Mouse (Mus musculus) stomach, postnatal 0 days (tissue): Measurements from ENCODE around the gene Fam83g. TPM values are rescaled to one million over a fixed set of nuclear protein-coding genes. Genes with fewer than 3 reads are reported as not detected.

Source experiments
- ATAC-seq: fragments of 200-750 bp; cut with Nextera tagmentation; 2 replicates; pipeline ENCODE4 v1.8.0; 2017; ENCODE audit not compliant: low FRiP score, low TSS enrichment
- DNase-seq: peaks from one replicate; pipeline ENCODE4 v3.0.0-alpha.2; 2016; ENCODE audit warnings: low spot score
- H3K27ac ChIP-seq: fragments of 300-500 bp; sonication (generic); replicated peaks from 2 replicates; pipeline ENCODE4 v1.5.1; 2014; ENCODE audit warnings: mild to moderate bottlenecking, control low read depth
- H3K27me3 ChIP-seq: fragments of 300-500 bp; sonication (generic); 2 replicates; pipeline ENCODE4 v1.6.1; 2014; ENCODE audit warnings: low read length; ENCODE audit not compliant: control insufficient read depth, insufficient read depth
- H3K36me3 ChIP-seq: fragments of 300-500 bp; sonication (generic); 2 replicates; pipeline ENCODE4 v1.6.1; 2014; ENCODE audit warnings: low read length, mixed read lengths; ENCODE audit not compliant: control insufficient read depth, insufficient read depth
- H3K4me1 ChIP-seq: fragments of 300-500 bp; sonication (generic); replicated peaks from 2 replicates; pipeline ENCODE4 v1.6.1; 2014; ENCODE audit warnings: antibody characterized with exemption; ENCODE audit not compliant: control insufficient read depth, insufficient read depth
- H3K4me2 ChIP-seq: fragments of 300-500 bp; sonication (generic); replicated peaks from 2 replicates; pipeline ENCODE4 v1.6.1; 2014; ENCODE audit warnings: low read depth, mild to moderate bottlenecking, control low read depth, moderate library complexity
- H3K4me3 ChIP-seq: fragments of 300-500 bp; sonication (generic); 2 replicates; pipeline ENCODE4 v1.5.1; 2014; ENCODE audit warnings: low read depth, low read length, control low read depth
- H3K9ac ChIP-seq: fragments of 300-500 bp; sonication (generic); 2 replicates; pipeline ENCODE4 v1.6.1; 2014; ENCODE audit warnings: mild to moderate bottlenecking, low read length, control low read depth, mixed read lengths
- H3K9me3 ChIP-seq: fragments of 300-500 bp; sonication (generic); 2 replicates; pipeline ENCODE4 v1.6.1; 2016; ENCODE audit warnings: low read length; ENCODE audit not compliant: control insufficient read depth
- CTCF ChIP-seq: IDR thresholded peaks from 2 replicates; pipeline ENCODE4 v1.5.1; 2016; ENCODE audit warnings: antibody characterized with exemption, low read depth, mild to moderate bottlenecking, moderate library complexity
- EP300 ChIP-seq: optimal IDR thresholded peaks from 2 replicates; pipeline ENCODE3; 2016; ENCODE audit warnings: antibody characterized with exemption
- WGBS: fragments of 180-500 bp; shearing (Covaris S2); extraction: QIAGEN DNeasy Blood & Tissue Kit; methylation state at CpG from one replicate; pipeline ENCODE4 v1.1.7; 2014; 5-methylcytosine and 5-hydroxymethylcytosine counted together
- polyA plus RNA-seq: library from polyadenylated mRNA; unstranded; fragments of >200 nt; fragmentation: Nextera tagmentation; extraction: Ambion mirVana; gene quantifications from 2 replicates; pipeline ENCODE4 v1.2.1, GENCODE M21; 2015

The Fam83g gene
- polyA plus RNA-seq, 1 experiment from 2014 or later, result 4.5 TPM

GRCm38 (mm10) chr11:61649163-61649580 lies 34.7 kb upstream of the Fam83g start:
- DNase-seq, result no peak
- Histone ChIP-seq H3K4me1 (no peaks in the 10 kb centered on the region), H3K36me3 (no peaks in the 10 kb centered on the region), H3K9ac (no peak overlapping the region), H3K27me3 (no peaks in the 10 kb centered on the region), H3K9me3 (no peaks in the 10 kb centered on the region), H3K4me2 (no peak overlapping the region), H3K27ac (no peak overlapping the region), H3K4me3 (no peak overlapping the region)
- WGBS, result 86% methylated on average over 5 of the region's 5 CpGs
- ATAC-seq, result no peak
- TF ChIP-seq EP300, result no peak
- no peak for TF ChIP-seq CTCF

GRCm38 (mm10) chr11:61649626-61650025 lies 34.3 kb upstream of the Fam83g start:
- TF ChIP-seq CTCF (no peak), EP300 (no peak)
- WGBS, result 60% methylated on average over 4 of the region's 4 CpGs
- no peak for DNase-seq
- Histone ChIP-seq H3K9ac (no peak overlapping the region), H3K27ac (no peak overlapping the region), H3K4me1 (no peaks in the 10 kb centered on the region), H3K27me3 (no peaks in the 10 kb centered on the region), H3K36me3 (no peaks in the 10 kb centered on the region), H3K9me3 (no peaks in the 10 kb centered on the region), H3K4me3 (no peak overlapping the region), H3K4me2 (no peak overlapping the region)
- ATAC-seq, result no peak

- 81% methylated on average over 9 of the region's 9 CpGs for WGBS
- Histone ChIP-seq H3K4me3 (no peak overlapping the region), H3K36me3 (no peaks in the 10 kb centered on the region), H3K9me3 (no peaks in the 10 kb centered on the region), H3K27ac (no peak overlapping the region), H3K27me3 (no peaks in the 10 kb centered on the region), H3K4me1 (no peaks in the 10 kb centered on the region), H3K9ac (no peak overlapping the region), H3K4me2 (no peak overlapping the region)
- DNase-seq, result no peak
- no peak for TF ChIP-seq CTCF
- no peak for TF ChIP-seq EP300
- ATAC-seq, result no peak
Observed at GRCm38 (mm10) chr11:61650470-61651265, 33.2 kb upstream of the Fam83g start.

GRCm38 (mm10) chr11:61652216-61652615 lies 31.7 kb upstream of the Fam83g start:
- WGBS, result 87% methylated on average over 5 of the region's 5 CpGs
- Histone ChIP-seq H3K36me3 (no peaks in the 10 kb centered on the region), H3K9me3 (no peaks in the 10 kb centered on the region), H3K27me3 (no peaks in the 10 kb centered on the region), H3K4me2 (no peak overlapping the region), H3K4me1 (no peaks in the 10 kb centered on the region), H3K4me3 (no peak overlapping the region), H3K27ac (no peak overlapping the region), H3K9ac (no peak overlapping the region)
- ATAC-seq (no peak), DNase-seq (no peak)
- TF ChIP-seq CTCF (no peak), EP300 (no peak)

DNA sequence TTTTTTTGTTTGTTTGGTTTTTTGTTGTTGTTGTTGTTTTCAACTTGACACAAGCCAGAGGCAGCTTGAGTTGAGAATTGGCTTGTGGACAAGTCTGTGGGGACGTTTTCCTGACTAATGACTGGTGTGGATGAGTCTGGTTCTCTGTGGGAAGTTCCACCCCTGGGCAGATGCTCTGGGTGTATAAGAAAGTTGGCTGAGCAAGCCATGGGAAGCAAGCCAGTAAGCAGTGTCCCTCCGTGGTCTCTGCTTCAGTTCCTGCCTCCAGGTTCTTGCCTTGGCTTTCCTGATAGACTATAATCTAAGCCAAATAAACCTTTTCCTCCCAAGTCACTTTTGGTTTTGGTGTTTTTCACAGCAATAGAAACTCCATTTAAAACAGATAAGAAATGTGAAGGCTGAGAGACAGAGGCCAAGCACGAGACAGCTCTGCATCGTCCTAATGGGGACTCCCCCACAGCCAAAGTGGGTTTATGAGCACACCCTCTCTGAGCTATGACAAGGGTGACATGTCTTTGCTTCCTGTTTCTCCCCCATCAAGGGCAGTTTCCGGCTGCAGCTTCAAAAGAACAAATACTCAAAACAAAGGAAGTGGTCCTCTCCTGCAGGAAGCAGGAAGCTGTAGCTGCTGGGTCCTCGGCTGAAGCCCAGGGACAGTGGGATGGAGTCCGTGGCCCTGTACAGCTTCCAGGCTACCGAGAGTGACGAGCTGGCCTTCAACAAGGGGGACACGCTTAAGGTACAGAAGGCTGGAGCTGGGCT lies 31.0 kb upstream of the Fam83g start, which contains the start of gene Grap:
Gene Grap, plus strand, starts transcription at position 580 of the 762 bp plus-strand sequence.
- 52% methylated on average over 10 of the region's 10 CpGs for WGBS
- Histone ChIP-seq H3K27ac (no peak within 1 kb of the TSS), H3K4me2 (no peak within 1 kb of the TSS; the same call in 1 of the 2 replicates), H3K9ac (no peak within 1 kb of the TSS), H3K9me3 (no peaks in the 10 kb centered on the region), H3K4me3 (no peak within 1 kb of the TSS), H3K27me3 (no peaks in the 10 kb centered on the region), H3K4me1 (no peaks in the 10 kb centered on the region), H3K36me3 (no peaks in the 10 kb centered on the region)
- ATAC-seq, result no peak
- TF ChIP-seq EP300 (no peak), CTCF (no peak)
- no peak for DNase-seq

GRCm38 (mm10) chr11:61653568-61653967 lies 30.3 kb upstream of the Fam83g start:
- no peak for ATAC-seq
- no peak overlapping the region for H3K27ac ChIP-seq
- WGBS, result 53% methylated on average over 2 of the region's 2 CpGs
- no peaks in the 10 kb centered on the region for H3K9me3 ChIP-seq
- H3K4me3 ChIP-seq, result no peak overlapping the region
- H3K36me3 ChIP-seq, result no peaks in the 10 kb centered on the region
- no peaks in the 10 kb centered on the region for H3K4me1 ChIP-seq
- no peak for TF ChIP-seq EP300
- TF ChIP-seq CTCF, result no peak
- DNase-seq, result no peak
- no peaks in the 10 kb centered on the region for H3K27me3 ChIP-seq
- H3K4me2 ChIP-seq, result no peak overlapping the region; the same call in 1 of the 2 replicates
- no peak overlapping the region for H3K9ac ChIP-seq
